Mouse (Mus musculus): ENCODE data around the gene Fam193b.
A peak's percentile ranks its signal among the peaks of the same experiment; 100 is the strongest.
"Not testable (repeated sequence)": the region's sequence is repeated elsewhere in the genome, so short reads cannot be mapped to it uniquely, and the experiment has no call there.

Gene Fam193b

GRCm38 (mm10) chr13:55571027-55571751 lies at the start of gene Fam193b:
Gene Fam193b, minus strand, starts transcription at chr13:55571120.
- DNase-seq (ENCODE audit: low read depth, low spot score) = peak; percentile 67

- no peak for DNase-seq (ENCODE audit: low read depth, low spot score)
Measured at GRCm38 (mm10) chr13:55620275-55620674, 49.4 kb upstream of the Fam193b start.

- no peak for DNase-seq (ENCODE audit: low read depth, low spot score)
Measured at GRCm38 (mm10) chr13:55619328-55619727, 48.4 kb upstream of the Fam193b start.

GRCm38 (mm10) chr13:55613471-55613870 lies 42.6 kb upstream of the Fam193b start:
- no peak for DNase-seq (ENCODE audit: low read depth, low spot score)

GRCm38 (mm10) chr13:55611996-55612395 lies 41.1 kb upstream of the Fam193b start:
- no peak for DNase-seq (ENCODE audit: low read depth, low spot score)

- no peak for DNase-seq (ENCODE audit: low read depth, low spot score)
Measured at GRCm38 (mm10) chr13:55607624-55608006, 36.7 kb upstream of the Fam193b start.

GRCm38 (mm10) chr13:55606899-55607623 lies 36.1 kb upstream of the Fam193b start:
- no peak for DNase-seq (ENCODE audit: low read depth, low spot score)

- DNase-seq (ENCODE audit: low read depth, low spot score) = no peak
Measured at GRCm38 (mm10) chr13:55604606-55605005, 33.7 kb upstream of the Fam193b start.

DNA sequence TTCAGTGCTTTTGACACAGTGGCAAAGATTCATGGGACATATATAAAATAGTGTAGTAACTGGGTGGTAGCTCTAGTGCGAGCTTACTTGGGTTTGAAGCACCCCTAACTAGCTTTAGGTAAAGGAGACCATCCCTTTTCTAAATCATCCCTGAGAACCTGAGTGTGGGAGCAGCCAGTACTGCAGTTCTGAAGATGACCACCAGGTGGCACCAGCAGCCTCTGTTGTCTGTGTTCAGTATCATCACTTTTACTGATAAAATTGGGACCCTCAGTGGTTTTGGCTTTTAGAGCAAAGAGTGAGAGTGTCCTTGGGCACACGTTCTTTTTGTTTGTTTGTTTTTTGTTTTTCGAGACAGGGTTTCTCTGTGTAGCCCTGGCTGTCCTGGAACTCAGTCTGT lies 30.7 kb upstream of the Fam193b start:
- DNase-seq (ENCODE audit: low read depth, low spot score) = no peak

DNA sequence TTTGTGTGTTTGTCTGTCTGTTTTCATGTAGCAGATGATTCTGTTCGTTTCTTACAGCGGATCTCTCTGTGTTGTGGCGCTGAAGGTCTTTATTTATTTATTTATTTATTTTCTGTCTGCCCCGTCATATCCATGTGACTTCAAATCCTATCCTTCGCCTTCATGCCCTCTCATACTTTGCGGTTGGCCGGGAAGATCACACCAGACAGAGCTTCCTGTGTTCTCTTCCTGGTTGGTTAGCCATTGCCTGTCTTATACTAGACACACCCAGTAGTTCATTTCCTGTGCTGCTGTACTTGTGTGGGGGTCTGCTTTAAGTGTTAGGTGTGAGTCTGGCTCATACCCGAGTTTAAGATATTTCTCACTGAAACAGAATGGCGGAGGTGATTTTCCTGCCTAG lies 29.7 kb upstream of the Fam193b start:
- DNase-seq (ENCODE audit: low read depth, low spot score) = no peak

GRCm38 (mm10) chr13:55599566-55600540 lies 28.9 kb upstream of the Fam193b start, which contains the start of gene B4galt7:
Gene B4galt7, plus strand, starts transcription at chr13:55599896.
- no peak for DNase-seq (ENCODE audit: low read depth, low spot score)

DNA sequence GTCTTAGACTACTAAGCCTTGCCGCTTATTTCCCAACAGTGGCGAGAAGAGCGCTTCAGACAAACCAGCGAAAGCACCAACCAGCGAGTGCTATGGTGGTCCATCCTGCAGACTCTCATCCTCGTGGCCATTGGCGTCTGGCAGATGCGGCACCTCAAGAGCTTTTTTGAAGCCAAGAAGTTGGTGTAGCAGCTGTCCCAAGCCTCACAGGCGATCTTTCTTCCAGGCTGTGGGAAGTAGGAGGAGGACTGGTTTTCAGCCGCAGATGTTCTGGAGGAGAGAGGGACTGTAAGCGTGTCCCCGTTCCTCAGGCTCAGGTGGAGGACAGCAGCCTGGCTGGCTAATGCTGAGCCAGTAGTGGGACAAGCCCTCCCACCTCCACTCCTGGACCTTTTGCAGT lies 25.9 kb upstream of the Fam193b start:
- no peak for DNase-seq (ENCODE audit: low read depth, low spot score)

GRCm38 (mm10) chr13:55595375-55595774 lies 24.5 kb upstream of the Fam193b start:
- no peak for DNase-seq (ENCODE audit: low read depth, low spot score)

DNA sequence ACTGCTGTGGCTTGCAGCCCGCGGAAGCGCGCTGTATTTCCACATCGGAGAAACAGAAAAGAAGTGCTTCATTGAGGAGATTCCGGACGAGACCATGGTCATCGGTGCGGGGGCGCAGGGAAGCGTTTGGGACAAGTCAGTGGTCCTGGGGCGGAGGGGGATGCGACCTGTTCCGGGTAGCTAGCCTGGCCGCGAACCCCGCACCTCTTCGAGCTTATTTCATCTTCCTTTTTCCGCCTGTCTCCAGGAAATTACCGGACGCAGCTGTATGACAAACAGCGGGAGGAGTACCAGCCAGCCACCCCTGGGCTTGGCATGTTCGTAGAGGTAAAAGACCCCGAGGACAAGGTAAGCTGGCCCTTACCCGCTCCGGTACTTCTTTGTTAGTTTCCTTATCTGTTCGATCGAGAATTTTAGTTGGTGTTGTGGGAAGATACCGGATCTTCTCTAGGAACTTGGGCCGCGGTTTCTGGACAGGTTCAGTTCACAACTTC lies 22.4 kb upstream of the Fam193b start:
- DNase-seq (ENCODE audit: low read depth, low spot score) = no peak

DNA sequence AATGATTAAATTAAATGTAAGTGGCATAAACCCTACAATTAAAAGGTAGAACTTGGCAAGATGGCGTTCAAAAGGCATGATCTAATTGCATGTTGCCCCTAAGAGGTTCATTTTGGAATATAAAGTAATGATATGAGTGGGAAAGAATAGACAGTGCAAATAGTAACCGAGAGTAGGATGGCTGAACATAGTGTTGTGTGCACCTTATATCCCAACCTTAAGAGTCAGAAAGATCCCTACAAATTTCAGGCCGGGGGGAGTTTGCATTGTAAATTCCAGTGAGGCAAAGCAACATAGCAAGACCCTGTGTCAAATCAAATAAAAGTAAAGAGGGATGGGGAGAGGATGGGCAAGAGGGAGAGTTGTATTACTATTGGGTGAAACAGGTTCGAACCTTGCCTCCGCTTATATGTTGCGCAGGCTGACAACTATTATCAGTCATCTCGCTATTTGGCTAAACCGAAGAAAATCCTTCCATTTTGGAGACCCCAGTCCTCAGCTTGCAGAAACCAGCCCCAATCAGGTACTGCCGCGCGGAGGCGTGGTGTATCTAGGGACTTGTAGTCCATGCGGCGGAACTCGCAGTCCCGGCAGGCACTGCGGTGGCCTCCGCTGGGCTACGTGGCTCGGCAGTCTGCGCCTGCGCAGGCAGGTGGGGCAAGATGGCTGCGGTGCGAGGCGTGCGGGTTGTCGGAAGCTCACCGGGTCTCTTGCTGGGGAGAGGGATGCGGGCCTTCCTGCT lies 21.8 kb upstream of the Fam193b start:
- DNase-seq (ENCODE audit: low read depth, low spot score) = peak; percentile 93

DNA sequence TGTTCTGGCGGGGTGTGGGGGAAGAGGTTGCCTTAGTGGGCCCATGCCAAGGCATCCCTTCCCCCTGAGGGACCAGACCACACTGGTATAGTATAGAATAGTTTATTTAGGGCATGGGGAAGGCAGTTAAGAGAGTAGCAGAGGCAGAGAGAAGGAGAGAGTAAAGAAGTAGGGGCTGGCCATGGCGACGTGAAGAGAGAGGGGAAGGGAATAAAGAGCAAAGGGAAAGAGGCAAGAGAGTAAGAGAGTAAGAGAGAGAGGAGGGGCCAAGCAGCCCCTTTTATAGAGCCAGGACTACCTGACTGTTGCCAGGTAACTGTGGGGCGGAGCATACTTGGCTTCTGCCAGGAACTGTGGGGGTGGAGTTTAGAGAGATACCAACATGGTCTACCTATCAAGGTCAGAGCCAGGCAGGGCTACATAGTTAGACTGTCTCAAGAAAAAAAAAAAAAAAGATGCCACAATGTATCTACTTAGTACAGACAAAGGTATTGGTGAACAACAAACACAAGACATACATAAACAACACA lies 21.1 kb upstream of the Fam193b start:
- DNase-seq (ENCODE audit: low read depth, low spot score) = peak; percentile 61

DNA sequence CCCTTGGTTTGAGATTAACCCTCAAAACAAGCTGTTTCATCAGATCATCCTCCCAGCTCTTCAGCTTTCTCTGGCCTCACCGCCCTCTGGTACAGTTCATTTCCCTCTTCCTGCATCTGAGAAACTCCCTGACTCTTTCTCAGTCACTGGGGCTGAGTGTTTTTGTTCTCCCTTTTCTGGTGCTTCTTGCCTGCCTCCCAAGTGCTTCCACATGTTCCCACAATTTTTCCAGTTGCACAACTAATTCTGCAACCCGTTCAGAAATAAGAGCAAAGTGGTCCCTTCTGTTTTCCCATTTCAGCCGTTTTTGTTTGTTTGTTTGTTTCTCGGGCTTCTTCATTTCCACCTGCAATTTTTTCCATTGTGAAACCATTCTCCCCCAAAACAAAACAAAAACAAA lies 7.2 kb upstream of the Fam193b start:
- no peak for DNase-seq (ENCODE audit: low read depth, low spot score)

DNA sequence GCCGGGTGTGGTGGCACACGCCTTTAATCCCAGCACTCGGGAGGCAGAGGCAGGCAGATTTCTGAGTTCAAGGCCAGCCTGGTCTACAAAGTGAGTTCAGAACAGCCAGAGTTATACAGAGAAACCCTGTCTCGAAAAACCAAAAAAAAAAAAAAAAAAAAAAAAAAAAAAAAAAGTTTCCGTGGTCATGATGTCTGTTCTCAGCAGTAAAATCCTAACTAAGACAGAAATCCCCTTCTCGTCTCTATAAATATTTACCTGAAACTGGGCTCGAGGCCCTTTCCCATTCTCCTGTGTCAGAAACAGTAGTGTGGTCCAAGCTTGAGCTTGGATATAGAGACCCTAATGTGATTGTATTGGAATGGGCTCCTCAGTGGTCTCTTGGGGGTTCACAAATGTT lies 6.0 kb upstream of the Fam193b start:
- not testable (repeated sequence) for DNase-seq (ENCODE audit: low read depth, low spot score)

- DNase-seq (ENCODE audit: low read depth, low spot score) = no peak
Measured at GRCm38 (mm10) chr13:55575932-55576331, 5.0 kb upstream of the Fam193b start.

GRCm38 (mm10) chr13:55574321-55574720 lies 3.4 kb upstream of the Fam193b start:
- DNase-seq (ENCODE audit: low read depth, low spot score) = no peak

GRCm38 (mm10) chr13:55573432-55573831 lies 2.5 kb upstream of the Fam193b start, which contains the start of gene Tmed9:
Gene Tmed9, plus strand, starts transcription at chr13:55573732.
- no peak for DNase-seq (ENCODE audit: low read depth, low spot score)
